12 mouse cellular contexts compared by ENCODE assay signal in genomic region chr8:92113901-92114300, GRCm38 (mm10).
DNase-seq lines count a peak whose midpoint lies in the region; ATAC-seq and TF ChIP-seq lines count a peak whose summit lies in the region.
"Had no signal": no experiment of that assay in that cellular context is flagged by ENCODE, and none has a peak within 500 bp of the region (broad histone marks: within the 10 kb centered on the region; RNA-seq: fewer than 3 reads in every experiment).

No protein-coding gene starts in this region.

- TF ChIP-seq CTCF in stomach, postnatal 0 days (IDR thresholded peaks at IDR 0.05; ENCODE audit: low read depth) = no peak

- DNase-seq in intestine, embryonic 14.5 days (ENCODE audit: low spot score) = no peak
- DNase-seq in stomach, postnatal 0 days (ENCODE audit: low spot score) = no peak
- DNase-seq in limb, embryonic 11.5 days (ENCODE audit: low spot score) = peak; percentile 73
- no peak for DNase-seq in adrenal gland, postnatal 14 days
- DNase-seq in adrenal gland, adult (ENCODE audit: inconsistent age in 2 of 2, low spot score in 1 of 2) = no peak
- DNase-seq in ovary, postnatal 10 days (ENCODE audit: low spot score) = no peak
- DNase-seq: heart, adult 11 months; thymus, postnatal 25 days had no signal

- ATAC-seq in intestine, embryonic 14.5 days (replicated peaks; ENCODE audit: low FRiP score, low TSS enrichment, low read depth) = no peak
- ATAC-seq in intestine, embryonic 15.5 days = no peak
- no peak for ATAC-seq in stomach, embryonic 14.5 days (ENCODE audit: insufficient number of reproducible peaks, insufficient read depth, low FRiP score, low read depth)
- no peak for ATAC-seq in stomach, postnatal 0 days (ENCODE audit: low FRiP score, low TSS enrichment)
- peak; percentile 35; the same call in 1 of the 2 replicates for ATAC-seq in limb, embryonic 11.5 days (ENCODE audit: insufficient number of reproducible peaks, low FRiP score, low TSS enrichment, low read depth)
- ATAC-seq: intestine, postnatal 0 days had no signal

- H3K9me3 ChIP-seq in intestine, embryonic 14.5 days (ENCODE audit: control insufficient read depth, low read length) = no peaks in the 10 kb centered on the region
- H3K9me3 ChIP-seq in intestine, embryonic 15.5 days = no peaks in the 10 kb centered on the region
- H3K9me3 ChIP-seq in stomach, embryonic 14.5 days (ENCODE audit: control insufficient read depth, low read depth, low read length) = no peaks in the 10 kb centered on the region
- no peaks in the 10 kb centered on the region for H3K9me3 ChIP-seq in stomach, postnatal 0 days (ENCODE audit: control insufficient read depth, low read length)
- no peaks in the 10 kb centered on the region for H3K9me3 ChIP-seq in limb, embryonic 11.5 days (ENCODE audit: control insufficient read depth, low read length)
- H3K9me3 ChIP-seq: liver, embryonic 15.5 days had no signal

- 16% methylated on average over 9 of the region's 9 CpGs for WGBS in intestine, embryonic 14.5 days
- WGBS in intestine, embryonic 15.5 days = 17% methylated on average over 9 of the region's 9 CpGs
- WGBS in stomach, embryonic 14.5 days = 10% methylated on average over 9 of the region's 9 CpGs
- 24% methylated on average over 9 of the region's 9 CpGs for WGBS in stomach, postnatal 0 days
- WGBS in limb, embryonic 11.5 days = 2% methylated on average over 9 of the region's 9 CpGs

- peak overlapping the region; percentile 11; the same call in 1 of the 2 replicates for H3K4me2 ChIP-seq in intestine, embryonic 14.5 days (ENCODE audit: low read length)
- no peak overlapping the region for H3K4me2 ChIP-seq in intestine, embryonic 15.5 days (replicated peaks)
- H3K4me2 ChIP-seq in stomach, embryonic 14.5 days (replicated peaks; ENCODE audit: low read depth, low read length) = 0 out of 2 replicates have a peak overlapping the region, but pooled peaks have one; percentile 2
- H3K4me2 ChIP-seq in stomach, postnatal 0 days (replicated peaks; ENCODE audit: low read depth) = no peak overlapping the region
- H3K4me2 ChIP-seq in limb, embryonic 11.5 days (ENCODE audit: low read depth, severe bottlenecking) = peak overlapping the region; percentile 27; the same call in 1 of the 2 replicates
- H3K4me2 ChIP-seq: liver, embryonic 15.5 days had no signal

- TF ChIP-seq EP300 in stomach, postnatal 0 days (optimal IDR thresholded peaks at IDR 0.05) = no peak

- no peak overlapping the region for H3K9ac ChIP-seq in intestine, embryonic 14.5 days (ENCODE audit: low read length)
- no peak overlapping the region for H3K9ac ChIP-seq in intestine, embryonic 15.5 days
- no peak overlapping the region for H3K9ac ChIP-seq in stomach, embryonic 14.5 days (replicated peaks; ENCODE audit: low read depth, low read length)
- H3K9ac ChIP-seq in stomach, postnatal 0 days (ENCODE audit: low read length) = no peak overlapping the region
- H3K9ac ChIP-seq in limb, embryonic 11.5 days (ENCODE audit: low read length) = no peak overlapping the region
- H3K9ac ChIP-seq: liver, embryonic 15.5 days had no signal

- no peak overlapping the region for H3K4me3 ChIP-seq in intestine, embryonic 14.5 days (ENCODE audit: low read depth, low read length)
- H3K4me3 ChIP-seq in intestine, embryonic 15.5 days (replicated peaks) = no peak overlapping the region
- H3K4me3 ChIP-seq in stomach, embryonic 14.5 days (ENCODE audit: low read depth, low read length) = no peak overlapping the region
- no peak overlapping the region for H3K4me3 ChIP-seq in stomach, postnatal 0 days (ENCODE audit: low read depth, low read length)
- H3K4me3 ChIP-seq in limb, embryonic 11.5 days (ENCODE audit: low read depth, low read length) = no peak overlapping the region
- H3K4me3 ChIP-seq: liver, embryonic 15.5 days had no signal

- H3K4me1 ChIP-seq in intestine, embryonic 14.5 days (replicated peaks; ENCODE audit: control insufficient read depth, insufficient read depth, low read length) = peaks cover 10% of the 10 kb centered on the region; the same call in 1 of the 2 replicates
- H3K4me1 ChIP-seq in intestine, embryonic 15.5 days (replicated peaks) = 0 out of 2 replicates have a peak, but pooled peaks cover 4% of the 10 kb centered on the region
- no peaks in the 10 kb centered on the region for H3K4me1 ChIP-seq in stomach, embryonic 14.5 days (ENCODE audit: control insufficient read depth, insufficient read depth, low read length)
- no peaks in the 10 kb centered on the region for H3K4me1 ChIP-seq in stomach, postnatal 0 days (replicated peaks; ENCODE audit: control insufficient read depth, insufficient read depth)
- H3K4me1 ChIP-seq in limb, embryonic 11.5 days (ENCODE audit: control insufficient read depth, insufficient read depth, low read length) = peaks cover 16% of the 10 kb centered on the region
- H3K4me1 ChIP-seq: liver, embryonic 15.5 days had no signal

- H3K27me3 ChIP-seq in intestine, embryonic 14.5 days (replicated peaks; ENCODE audit: control insufficient read depth, insufficient read depth, low read length) = no peaks in the 10 kb centered on the region
- no peaks in the 10 kb centered on the region for H3K27me3 ChIP-seq in intestine, embryonic 15.5 days (replicated peaks)
- peaks cover 3% of the 10 kb centered on the region; the same call in 1 of the 2 replicates for H3K27me3 ChIP-seq in stomach, embryonic 14.5 days (ENCODE audit: control insufficient read depth, insufficient read depth, low read length)
- no peaks in the 10 kb centered on the region for H3K27me3 ChIP-seq in stomach, postnatal 0 days (ENCODE audit: control insufficient read depth, insufficient read depth, low read length)
- peaks cover 25% of the 10 kb centered on the region for H3K27me3 ChIP-seq in limb, embryonic 11.5 days (ENCODE audit: control insufficient read depth, insufficient read depth, low read length)

- no peak overlapping the region for H3K27ac ChIP-seq in intestine, embryonic 14.5 days (ENCODE audit: low read depth)
- no peak overlapping the region for H3K27ac ChIP-seq in intestine, embryonic 15.5 days
- no peak overlapping the region for H3K27ac ChIP-seq in stomach, embryonic 14.5 days (ENCODE audit: low read length)
- no peak overlapping the region for H3K27ac ChIP-seq in stomach, postnatal 0 days (replicated peaks)
- H3K27ac ChIP-seq in limb, embryonic 11.5 days (replicated peaks; ENCODE audit: low read depth, low read length) = no peak overlapping the region
- H3K27ac ChIP-seq: liver, embryonic 15.5 days had no signal

- H3K36me3 ChIP-seq in intestine, embryonic 14.5 days (ENCODE audit: control insufficient read depth, insufficient read depth, low read length) = no peaks in the 10 kb centered on the region
- no peaks in the 10 kb centered on the region for H3K36me3 ChIP-seq in intestine, embryonic 15.5 days
- no peaks in the 10 kb centered on the region for H3K36me3 ChIP-seq in stomach, embryonic 14.5 days (ENCODE audit: control insufficient read depth, insufficient read depth, low read length)
- no peaks in the 10 kb centered on the region for H3K36me3 ChIP-seq in stomach, postnatal 0 days (ENCODE audit: control insufficient read depth, insufficient read depth, low read length)
- no peaks in the 10 kb centered on the region for H3K36me3 ChIP-seq in limb, embryonic 11.5 days (ENCODE audit: control insufficient read depth, insufficient read depth, low read length)
- H3K36me3 ChIP-seq: liver, embryonic 15.5 days had no signal

Comparison
In these comparisons a context has a peak if more than half of its experiments do, and no peak if none do; other contexts are left out.
1. H3K4me2 ChIP-seq: peak in intestine, embryonic 14.5 days (single experiment), stomach, embryonic 14.5 days (single experiment) and limb, embryonic 11.5 days (single experiment); none in intestine, embryonic 15.5 days (single experiment) and stomach, postnatal 0 days (single experiment).